Mouse (Mus musculus): ENCODE measurements around the gene Tle4. TPM values are rescaled to one million over a fixed set of nuclear protein-coding genes. Genes with fewer than 3 reads are reported as not detected.

The Tle4 gene
- total RNA-seq, 1 experiment from 2014 or later: 41.7 TPM

- ATAC-seq (ENCODE audit: extremely low read depth, insufficient number of reproducible peaks, low FRiP score, poor library complexity, severe bottlenecking): no peak
These were observed 171.5 kb downstream of the Tle4 start for GRCm38 (mm10) chr19:14426244-14426868.

GRCm38 (mm10) chr19:14425122-14425521 lies 172.7 kb downstream of the Tle4 start:
- no peak for ATAC-seq (ENCODE audit: extremely low read depth, insufficient number of reproducible peaks, low FRiP score, poor library complexity, severe bottlenecking)

- ATAC-seq (ENCODE audit: extremely low read depth, insufficient number of reproducible peaks, low FRiP score, poor library complexity, severe bottlenecking): no peak
These were observed 173.6 kb downstream of the Tle4 start for GRCm38 (mm10) chr19:14424016-14424964.

- no peak for ATAC-seq (ENCODE audit: extremely low read depth, insufficient number of reproducible peaks, low FRiP score, poor library complexity, severe bottlenecking)
These were observed 176.2 kb downstream of the Tle4 start for GRCm38 (mm10) chr19:14421691-14422090.

GRCm38 (mm10) chr19:14419886-14420285 lies 178.0 kb downstream of the Tle4 start:
- ATAC-seq (ENCODE audit: extremely low read depth, insufficient number of reproducible peaks, low FRiP score, poor library complexity, severe bottlenecking): no peak

- no peak for ATAC-seq (ENCODE audit: extremely low read depth, insufficient number of reproducible peaks, low FRiP score, poor library complexity, severe bottlenecking)
These were observed 181.0 kb downstream of the Tle4 start for GRCm38 (mm10) chr19:14416845-14417244.

GRCm38 (mm10) chr19:14415996-14416395 lies 181.9 kb downstream of the Tle4 start:
- no peak for ATAC-seq (ENCODE audit: extremely low read depth, insufficient number of reproducible peaks, low FRiP score, poor library complexity, severe bottlenecking)

GRCm38 (mm10) chr19:14414957-14415356 lies 182.9 kb downstream of the Tle4 start:
- no peak for ATAC-seq (ENCODE audit: extremely low read depth, insufficient number of reproducible peaks, low FRiP score, poor library complexity, severe bottlenecking)

- no peak for ATAC-seq (ENCODE audit: extremely low read depth, insufficient number of reproducible peaks, low FRiP score, poor library complexity, severe bottlenecking)
These were observed 191.2 kb downstream of the Tle4 start for GRCm38 (mm10) chr19:14406603-14407002.
